19 mouse cellular contexts compared by ENCODE assay signal in the genomic region with DNA sequence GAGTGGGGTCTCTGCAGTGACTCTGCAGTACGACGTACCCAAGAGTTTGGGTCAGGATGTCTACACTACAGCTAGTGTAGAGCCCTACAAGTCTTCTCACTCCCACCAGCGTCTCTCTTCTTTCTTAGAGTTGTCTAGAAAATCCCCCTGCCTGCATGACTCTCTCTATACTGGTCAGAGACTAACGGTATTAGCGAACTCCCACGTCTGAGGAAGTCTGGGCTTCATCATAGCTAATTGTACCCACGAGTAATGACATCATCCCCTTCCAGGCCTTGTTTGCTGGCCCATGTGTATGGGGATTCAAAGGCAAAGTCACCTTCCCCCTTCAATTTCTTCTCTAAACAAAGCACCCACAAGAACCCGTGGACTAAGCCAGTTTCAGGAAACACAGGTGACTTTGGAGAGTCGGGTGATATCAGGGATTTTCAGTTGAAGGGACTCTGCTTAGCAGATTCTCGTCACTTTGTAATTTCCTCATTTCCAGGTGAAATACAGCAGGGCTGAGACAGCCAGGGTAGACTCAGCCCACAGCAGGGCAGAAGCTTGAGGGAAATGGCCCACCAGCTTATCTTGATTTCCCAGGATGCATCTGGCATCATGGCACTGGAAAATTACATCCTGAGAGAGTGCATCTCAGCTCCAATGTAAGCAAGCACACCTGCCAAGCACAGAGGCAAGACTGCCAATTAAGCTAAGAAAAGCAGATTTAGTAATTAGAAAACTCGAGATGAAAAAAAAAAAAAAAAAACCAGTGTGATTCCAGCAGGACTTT.
DNase-seq lines count a peak whose midpoint lies in the region; ATAC-seq and TF ChIP-seq lines count a peak whose summit lies in the region.
"Had no signal": no experiment of that assay in that cellular context is flagged by ENCODE, and none has a peak within 500 bp of the region (broad histone marks: within the 10 kb centered on the region; RNA-seq: fewer than 3 reads in every experiment).

No protein-coding gene starts in this region.

- no peak for TF ChIP-seq EP300 in heart, postnatal 0 days (IDR thresholded peaks at IDR 0.05; ENCODE audit: low read depth)

- 42% methylated on average over 11 of the region's 11 CpGs for WGBS in heart, postnatal 0 days
- 51% methylated on average over 11 of the region's 11 CpGs for WGBS in heart, embryonic 10.5 days
- WGBS in forebrain, postnatal 0 days = 47% methylated on average over 11 of the region's 11 CpGs

- H3K36me3 ChIP-seq in heart, postnatal 0 days (replicated peaks; ENCODE audit: control insufficient read depth, insufficient read depth, low read length) = no peaks in the 10 kb centered on the region
- H3K36me3 ChIP-seq in heart, embryonic 10.5 days = no peaks in the 10 kb centered on the region
- H3K36me3 ChIP-seq in forebrain, postnatal 0 days (ENCODE audit: insufficient read depth) = no peaks in the 10 kb centered on the region
- H3K36me3 ChIP-seq: embryonic facial prominence, embryonic 13.5 days; limb, embryonic 15.5 days; lung, embryonic 15.5 days; neural tube, embryonic 12.5 days had no signal

- H3K27ac ChIP-seq in heart, postnatal 0 days (ENCODE audit: low read depth) = no peak overlapping the region
- no peak overlapping the region for H3K27ac ChIP-seq in heart, embryonic 10.5 days
- no peak overlapping the region for H3K27ac ChIP-seq in forebrain, postnatal 0 days (ENCODE audit: low read depth, low read length)
- H3K27ac ChIP-seq: embryonic facial prominence, embryonic 13.5 days; limb, embryonic 15.5 days; lung, embryonic 15.5 days; neural tube, embryonic 12.5 days had no signal

- no peaks in the 10 kb centered on the region for H3K27me3 ChIP-seq in heart, postnatal 0 days (ENCODE audit: control insufficient read depth, insufficient read depth, low read length)
- H3K27me3 ChIP-seq in heart, embryonic 10.5 days (ENCODE audit: insufficient read depth, poor library complexity, severe bottlenecking) = no peaks in the 10 kb centered on the region
- H3K27me3 ChIP-seq in forebrain, postnatal 0 days (ENCODE audit: insufficient read depth, low read length) = no peaks in the 10 kb centered on the region
- H3K27me3 ChIP-seq: embryonic facial prominence, embryonic 13.5 days; limb, embryonic 15.5 days; lung, embryonic 15.5 days; neural tube, embryonic 12.5 days had no signal

- peak; percentile 69 for ATAC-seq in heart, postnatal 0 days (ENCODE audit: insufficient read depth, low read depth)
- ATAC-seq in forebrain, postnatal 0 days = peak; percentile 45; the same call in 1 of the 2 replicates
- ATAC-seq: inflammation-experienced regulatory T-cells, adult 6 months had no signal

- H3K9ac ChIP-seq in heart, postnatal 0 days (replicated peaks; ENCODE audit: low read depth, low read length) = no peak overlapping the region
- no peak overlapping the region for H3K9ac ChIP-seq in forebrain, postnatal 0 days
- H3K9ac ChIP-seq: embryonic facial prominence, embryonic 13.5 days; limb, embryonic 15.5 days; lung, embryonic 15.5 days; neural tube, embryonic 12.5 days had no signal

- H3K4me3 ChIP-seq in heart, postnatal 0 days (ENCODE audit: low read depth, low read length) = no peak overlapping the region
- H3K4me3 ChIP-seq in heart, embryonic 10.5 days = no peak overlapping the region
- H3K4me3 ChIP-seq in forebrain, postnatal 0 days (ENCODE audit: low read depth, low read length) = no peak overlapping the region
- H3K4me3 ChIP-seq: embryonic facial prominence, embryonic 13.5 days; limb, embryonic 15.5 days; lung, embryonic 15.5 days; neural tube, embryonic 12.5 days had no signal

- H3K4me1 ChIP-seq in heart, postnatal 0 days (ENCODE audit: control insufficient read depth, insufficient read depth) = peaks cover 3% of the 10 kb centered on the region; the same call in 1 of the 2 replicates
- H3K4me1 ChIP-seq in heart, embryonic 10.5 days = peaks cover 8% of the 10 kb centered on the region; the same call in 1 of the 2 replicates
- no peaks in the 10 kb centered on the region for H3K4me1 ChIP-seq in forebrain, postnatal 0 days (ENCODE audit: insufficient read depth)
- H3K4me1 ChIP-seq: limb, embryonic 15.5 days; lung, embryonic 15.5 days had no signal

- DNase-seq in heart, postnatal 0 days (ENCODE audit: low spot score) = no peak
- DNase-seq in heart, embryonic 10.5 days (ENCODE audit: low spot score) = no peak
- DNase-seq in 416B (ENCODE audit: low read depth) (peak; percentile 51), MN1 (ENCODE audit: low spot score) (peak; percentile 84)
- peak; percentile 54 for DNase-seq in forebrain, postnatal 0 days
- DNase-seq in layer of hippocampus, postnatal 10 days (ENCODE audit: low spot score in 2 of 2) = no peak
- no peak for DNase-seq in lung, adult 18-20 months
- DNase-seq: adrenal gland, postnatal 36 days; cerebellum, adult 2 months; gastrocnemius, postnatal 10 days; kidney, postnatal 14 days; layer of hippocampus, postnatal 36 days; thymus, postnatal 25 days had no signal

- no peaks in the 10 kb centered on the region for H3K9me3 ChIP-seq in heart, postnatal 0 days (replicated peaks; ENCODE audit: control insufficient read depth, low read length)
- no peaks in the 10 kb centered on the region for H3K9me3 ChIP-seq in heart, embryonic 10.5 days
- H3K9me3 ChIP-seq in forebrain, postnatal 0 days (ENCODE audit: low read length) = no peaks in the 10 kb centered on the region
- H3K9me3 ChIP-seq: embryonic facial prominence, embryonic 13.5 days; limb, embryonic 15.5 days; lung, embryonic 15.5 days; neural tube, embryonic 12.5 days had no signal

- H3K4me2 ChIP-seq in heart, postnatal 0 days (ENCODE audit: low read depth, low read length) = no peak overlapping the region
- no peak overlapping the region for H3K4me2 ChIP-seq in forebrain, postnatal 0 days (ENCODE audit: low read depth)
- H3K4me2 ChIP-seq: embryonic facial prominence, embryonic 13.5 days; limb, embryonic 15.5 days; lung, embryonic 15.5 days; midbrain, embryonic 11.5 days; neural tube, embryonic 12.5 days had no signal

- TF ChIP-seq CTCF in heart, postnatal 0 days (IDR thresholded peaks at IDR 0.05; ENCODE audit: low read depth) = no peak
- no peak for TF ChIP-seq CTCF in forebrain, postnatal 0 days (IDR thresholded peaks at IDR 0.05; ENCODE audit: low read depth)

Comparison
In these comparisons a context has a peak if more than half of its experiments do, and no peak if none do; other contexts are left out.
1. DNase-seq: peak in 416B (single experiment), MN1 (single experiment) and forebrain, postnatal 0 days (single experiment); none in heart, postnatal 0 days (single experiment), heart, embryonic 10.5 days (single experiment), layer of hippocampus, postnatal 10 days (0 of 2) and lung, adult 18-20 months (0 of 2).